Mouse (Mus musculus) urinary bladder, postnatal 36 days (tissue): ENCODE measurements around the gene Jph3.

Experiments
- DNase-seq, 2 experiments: peaks; one replicate each; pipeline ENCODE4 v3.0.0; 2022; ENCODE audit warnings: low spot score in 2 of 2, mixed read lengths in 1 of 2

Gene Jph3

GRCm38 (mm10) chr8:121832061-121832460 lies 102.6 kb downstream of the Jph3 start:
- DNase-seq: no peak

GRCm38 (mm10) chr8:121832503-121832902 lies 103.1 kb downstream of the Jph3 start:
- peak; percentile 38 to 55 for DNase-seq

- DNase-seq: no peak
Observed at GRCm38 (mm10) chr8:121841242-121841641, 111.8 kb downstream of the Jph3 start.

- no peak for DNase-seq
Observed at GRCm38 (mm10) chr8:121842064-121842955, 112.9 kb downstream of the Jph3 start.

GRCm38 (mm10) chr8:121843184-121843733 lies 113.8 kb downstream of the Jph3 start:
- DNase-seq: no peak
